Mouse (Mus musculus): ENCODE measurements at regions not wholly inside any gene's neighbourhood (a gene's known extent, or its start where the extent isn't known, plus 50 kb on each side); places are given as distances from the start of the nearest gene placed in this dataset.

GRCm38 (mm10) chr14:76223903-76224302 is 113.2 kb downstream of the Nufip1 start:
- no peak for TF ChIP-seq CTCF (IDR thresholded peaks at IDR 0.05; ENCODE audit: low read depth, low read length)
- TF ChIP-seq POLR2A (IDR thresholded peaks at IDR 0.05; ENCODE audit: extremely low read depth, insufficient read depth, low read length): no peak

Measured in liver, adult 2 months (tissue).